Mouse (Mus musculus): Measurements from ENCODE around the gene Etfdh. TPM values are rescaled to one million over a fixed set of nuclear protein-coding genes. Genes with fewer than 3 reads are reported as not detected.
A peak's percentile ranks its signal among the peaks of the same experiment; 100 is the strongest.

Gene Etfdh
- 44.0 and 48.6 TPM in 2 replicates for total RNA-seq (2014; fragmentation: Nextera tagmentation)
- 90.8 and 92.1 TPM in 2 replicates for total RNA-seq (2017)

GRCm38 (mm10) chr3:79629416-79629730 lies at the start of gene Etfdh:
Gene Etfdh, minus strand, starts transcription at chr3:79629500.
- ATAC-seq (replicated peaks; ENCODE audit: low FRiP score, low TSS enrichment, poor library complexity, severe bottlenecking) = peak; percentile 61

DNA sequence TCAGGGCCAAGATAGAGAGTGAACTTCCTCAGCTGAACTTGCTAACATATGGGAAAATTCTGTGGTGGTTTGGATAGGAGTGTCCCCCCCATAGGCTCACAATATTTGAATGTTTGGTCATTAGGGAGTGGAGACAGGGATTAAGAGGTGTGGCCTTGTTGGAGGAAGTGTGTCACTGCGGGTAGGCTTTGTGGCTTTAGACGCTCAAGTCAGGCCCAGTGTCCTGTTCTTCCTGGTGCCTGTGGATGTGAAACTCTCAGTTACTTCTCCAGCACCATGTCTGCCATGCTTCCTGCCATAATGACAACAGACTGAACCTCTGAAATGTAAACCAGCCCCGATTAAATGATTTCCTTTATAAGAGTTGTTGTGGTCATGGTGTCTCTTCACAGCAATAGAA lies 47.1 kb upstream of the Etfdh start:
- ATAC-seq (replicated peaks; ENCODE audit: low FRiP score, low TSS enrichment, poor library complexity, severe bottlenecking) = no peak

- ATAC-seq (replicated peaks; ENCODE audit: low FRiP score, low TSS enrichment, poor library complexity, severe bottlenecking) = no peak
Measured at GRCm38 (mm10) chr3:79674641-79675040, 45.3 kb upstream of the Etfdh start.

GRCm38 (mm10) chr3:79673082-79673481 lies 43.8 kb upstream of the Etfdh start:
- ATAC-seq (replicated peaks; ENCODE audit: low FRiP score, low TSS enrichment, poor library complexity, severe bottlenecking) = peak; percentile 57; the same call in 1 of the 2 replicates

GRCm38 (mm10) chr3:79672188-79672587 lies 42.9 kb upstream of the Etfdh start:
- ATAC-seq (replicated peaks; ENCODE audit: low FRiP score, low TSS enrichment, poor library complexity, severe bottlenecking) = no peak

DNA sequence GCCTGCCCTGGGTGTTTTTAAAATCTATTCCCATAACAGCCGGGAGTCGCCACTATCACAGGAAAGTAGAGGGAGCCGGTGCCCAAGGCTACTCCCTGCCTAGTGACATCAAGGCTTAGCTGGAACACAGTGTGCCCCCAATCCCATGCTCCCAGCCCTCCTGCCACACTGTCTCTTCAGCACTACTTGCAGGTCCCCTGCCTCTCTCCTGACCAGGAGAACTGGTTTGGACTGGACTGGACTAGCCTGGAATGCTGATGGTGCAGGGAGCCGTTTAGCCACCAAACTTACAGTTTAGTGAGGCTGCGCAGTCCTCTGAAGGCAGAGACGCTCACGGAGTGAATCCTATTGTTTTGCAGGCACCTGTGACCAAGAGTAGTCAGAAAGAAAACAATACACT lies 41.3 kb upstream of the Etfdh start:
- ATAC-seq (replicated peaks; ENCODE audit: low FRiP score, low TSS enrichment, poor library complexity, severe bottlenecking) = no peak

DNA sequence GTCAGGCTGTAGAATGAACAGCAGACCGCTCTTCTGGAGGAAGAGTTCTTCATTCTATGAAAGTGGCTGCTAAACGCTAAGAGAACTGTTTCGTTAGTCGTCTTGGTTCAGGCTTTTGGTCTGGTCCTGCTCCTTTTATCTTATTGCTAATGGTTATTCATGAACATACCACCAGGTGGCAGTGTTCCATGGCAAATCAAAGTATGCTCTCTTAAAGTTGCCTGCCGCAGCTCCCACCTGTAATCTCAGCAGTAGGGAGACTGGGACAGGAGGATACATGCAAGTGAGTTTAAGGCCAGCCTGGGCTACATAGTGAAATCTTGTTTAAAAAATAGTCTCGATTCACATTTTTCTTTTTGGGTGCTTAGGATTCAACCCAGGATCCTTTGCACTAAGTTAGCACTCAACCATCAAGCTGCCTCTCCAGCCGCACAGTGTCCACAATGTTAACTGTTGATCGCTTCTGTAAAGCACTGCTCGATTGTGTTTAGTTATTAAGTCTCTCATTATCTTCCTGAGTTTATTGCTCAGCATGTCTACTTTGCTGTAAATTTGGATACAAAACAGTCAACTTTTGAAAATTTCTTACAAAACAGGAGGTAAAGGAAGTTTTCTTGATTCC lies 35.6 kb upstream of the Etfdh start:
- ATAC-seq (replicated peaks; ENCODE audit: low FRiP score, low TSS enrichment, poor library complexity, severe bottlenecking) = peak; percentile 70

DNA sequence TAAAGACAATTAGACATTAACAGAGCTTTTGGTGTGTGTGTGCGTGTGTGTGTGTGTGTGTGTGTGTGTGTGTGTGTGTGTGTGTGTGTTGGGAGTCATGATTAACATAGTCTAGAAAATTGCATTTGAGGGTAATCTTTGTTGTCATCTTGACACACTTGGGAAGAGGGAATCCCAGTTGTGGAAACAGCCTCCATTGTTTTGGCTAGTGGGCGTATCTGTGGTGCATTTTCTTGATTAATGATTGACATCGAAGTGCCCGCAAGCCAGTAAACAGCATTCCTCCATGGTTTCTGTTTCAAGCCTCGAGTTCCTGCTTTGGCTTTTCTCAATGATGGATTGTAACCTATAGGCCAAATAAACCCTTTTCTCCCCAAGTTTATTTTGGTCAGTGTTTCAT lies 27.4 kb upstream of the Etfdh start:
- ATAC-seq (replicated peaks; ENCODE audit: low FRiP score, low TSS enrichment, poor library complexity, severe bottlenecking) = no peak

DNA sequence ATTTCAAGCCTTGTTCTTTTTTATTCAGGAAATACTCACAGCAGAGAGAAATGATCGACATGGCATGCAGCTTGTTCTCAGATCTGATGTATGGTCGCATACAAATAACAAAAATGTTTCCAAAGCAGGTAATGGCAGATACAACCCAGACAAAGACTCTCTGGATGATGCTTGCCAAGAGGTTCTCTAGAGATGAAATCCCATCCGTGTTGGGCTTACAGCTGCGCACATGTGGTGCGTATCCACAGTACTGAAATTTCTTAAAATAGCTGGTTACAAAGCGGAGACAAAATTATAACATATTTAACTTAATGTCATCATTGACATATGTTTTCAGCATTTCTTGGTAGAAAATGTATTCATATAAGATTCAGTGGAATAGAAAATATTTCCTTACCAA lies 22.8 kb upstream of the Etfdh start:
- ATAC-seq (replicated peaks; ENCODE audit: low FRiP score, low TSS enrichment, poor library complexity, severe bottlenecking) = no peak

GRCm38 (mm10) chr3:79628561-79629415 lies 512 bp downstream of the Etfdh start, which contains the start of gene 4930579G24Rik:
Gene 4930579G24Rik, plus strand, starts transcription at chr3:79629079.
- peak; percentile 94 for ATAC-seq (replicated peaks; ENCODE audit: low FRiP score, low TSS enrichment, poor library complexity, severe bottlenecking)

DNA sequence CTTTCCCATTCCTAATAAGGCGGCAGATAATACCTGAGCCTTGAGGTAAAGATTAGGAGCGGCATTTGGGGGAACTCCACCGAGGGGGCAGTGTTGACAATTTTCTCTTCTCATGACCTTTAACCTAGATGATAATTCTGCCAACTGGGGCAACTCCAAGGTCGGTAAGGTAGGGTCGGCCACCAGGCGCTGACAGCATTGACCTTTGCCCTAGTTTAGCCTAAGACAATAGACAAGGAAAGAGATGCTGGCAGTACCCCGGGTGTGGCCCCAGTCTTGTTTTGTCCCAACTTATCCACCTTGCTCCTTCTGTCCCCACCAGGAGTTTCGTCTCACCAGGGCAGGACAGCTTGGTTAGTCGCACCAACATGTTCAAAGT lies 1.1 kb downstream of the Etfdh start:
- peak; percentile 28 for ATAC-seq (replicated peaks; ENCODE audit: low FRiP score, low TSS enrichment, poor library complexity, severe bottlenecking)

DNA sequence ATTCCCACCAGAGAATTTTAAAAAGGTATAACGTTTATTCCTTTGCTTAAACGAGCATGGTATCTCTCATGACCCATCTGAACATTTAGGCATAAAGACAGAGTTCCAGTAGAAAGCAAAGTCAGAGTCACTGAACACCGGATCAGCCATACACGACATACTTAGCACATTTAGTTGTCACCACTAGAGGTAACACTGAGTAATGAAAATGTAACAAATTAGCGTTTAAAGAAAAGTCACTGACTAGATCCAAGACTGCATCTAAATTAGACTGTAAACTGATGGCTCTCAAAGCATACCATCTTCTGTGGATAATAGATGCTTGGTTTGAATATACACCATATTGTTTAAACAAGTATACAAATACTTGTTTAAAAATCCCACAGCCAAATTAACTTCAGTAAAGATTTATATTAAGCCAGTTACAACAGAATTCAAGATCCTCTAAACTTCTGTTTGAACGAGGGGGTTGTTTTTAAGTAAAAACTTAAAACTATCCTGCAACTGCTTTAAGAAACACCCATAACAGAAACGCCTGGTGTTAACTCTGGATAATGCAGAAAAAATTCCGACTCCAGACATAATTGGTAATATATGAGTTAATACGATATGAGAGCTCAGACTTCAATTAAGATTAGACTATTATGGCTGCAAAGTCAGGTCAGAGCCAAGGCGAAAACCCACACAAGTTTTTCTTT lies 1.7 kb downstream of the Etfdh start:
- peak; percentile 27 for ATAC-seq (replicated peaks; ENCODE audit: low FRiP score, low TSS enrichment, poor library complexity, severe bottlenecking)

GRCm38 (mm10) chr3:79609886-79610285 lies 19.4 kb downstream of the Etfdh start:
- no peak for ATAC-seq (replicated peaks; ENCODE audit: low FRiP score, low TSS enrichment, poor library complexity, severe bottlenecking)

GRCm38 (mm10) chr3:79595468-79595867 lies 33.8 kb downstream of the Etfdh start:
- no peak for ATAC-seq (replicated peaks; ENCODE audit: low FRiP score, low TSS enrichment, poor library complexity, severe bottlenecking)

GRCm38 (mm10) chr3:79591793-79592471 lies 37.4 kb downstream of the Etfdh start:
- no peak for ATAC-seq (replicated peaks; ENCODE audit: low FRiP score, low TSS enrichment, poor library complexity, severe bottlenecking)

DNA sequence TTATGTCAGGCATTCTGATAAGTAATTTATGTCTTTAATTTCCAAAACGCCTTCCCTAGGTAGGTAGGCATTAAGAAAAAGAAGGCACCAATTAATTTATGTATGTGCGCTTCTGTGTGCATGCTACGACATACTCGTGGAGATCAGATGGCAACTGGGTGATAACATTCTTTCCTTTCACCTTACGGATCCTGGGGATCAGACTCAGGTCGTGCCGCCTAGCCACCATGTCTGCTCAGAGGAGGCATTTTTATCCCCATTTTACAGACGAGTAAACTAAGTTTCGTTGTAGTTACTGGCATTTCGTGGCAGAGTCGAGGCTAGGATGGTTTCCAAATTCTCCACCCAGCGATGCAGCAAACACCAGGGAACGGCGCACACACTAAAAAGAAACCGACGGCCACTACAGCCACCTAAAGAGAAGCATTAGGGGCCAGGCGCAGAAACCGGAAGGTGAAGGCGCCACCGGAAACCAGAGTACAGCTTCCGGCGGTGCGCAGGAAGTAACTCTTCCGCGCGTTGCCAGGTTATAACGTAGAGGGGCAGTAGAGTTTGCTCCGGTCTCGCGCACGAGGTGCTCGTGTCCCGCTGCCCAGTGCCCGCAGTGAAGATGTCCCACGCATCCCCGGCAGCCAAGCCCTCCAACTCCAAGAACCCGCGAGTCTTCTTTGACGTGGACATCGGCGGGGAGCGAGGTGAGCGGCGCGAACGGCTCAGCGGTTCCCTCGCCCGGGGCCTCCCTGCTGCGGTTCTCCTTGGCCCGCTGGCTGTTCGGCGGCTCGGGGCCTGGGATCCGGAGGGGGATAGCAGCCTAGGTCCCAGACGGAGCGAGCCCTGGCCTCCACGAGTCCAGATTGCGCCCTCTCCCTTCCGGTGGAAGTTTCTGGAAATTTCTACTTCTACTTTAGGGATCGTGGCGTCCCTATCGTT lies 38.2 kb downstream of the Etfdh start, which contains the start of gene Ppid:
Gene Ppid, plus strand, starts transcription at position 480 of the 930 bp plus-strand sequence.
- peak; percentile 90 for ATAC-seq (replicated peaks; ENCODE audit: low FRiP score, low TSS enrichment, poor library complexity, severe bottlenecking)

DNA sequence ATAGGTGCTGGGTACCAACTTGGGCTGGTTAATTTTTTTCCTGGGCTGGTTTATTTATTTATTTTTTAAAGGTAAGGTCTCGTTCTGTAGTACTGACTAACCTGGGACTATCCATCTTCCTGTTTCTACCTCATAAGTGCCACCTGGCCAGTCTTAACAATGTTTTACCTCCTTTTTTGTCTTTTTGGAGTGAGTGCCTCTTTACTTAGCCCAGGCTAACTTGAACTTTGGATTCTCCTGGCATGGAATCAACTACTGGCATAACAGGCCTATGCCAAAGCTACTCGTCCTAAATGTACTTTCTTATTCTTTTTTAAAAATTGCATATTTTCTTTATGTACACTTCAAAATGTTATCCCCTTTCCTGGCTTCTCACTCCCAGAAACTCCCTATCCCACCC lies 39.6 kb downstream of the Etfdh start:
- no peak for ATAC-seq (replicated peaks; ENCODE audit: low FRiP score, low TSS enrichment, poor library complexity, severe bottlenecking)

DNA sequence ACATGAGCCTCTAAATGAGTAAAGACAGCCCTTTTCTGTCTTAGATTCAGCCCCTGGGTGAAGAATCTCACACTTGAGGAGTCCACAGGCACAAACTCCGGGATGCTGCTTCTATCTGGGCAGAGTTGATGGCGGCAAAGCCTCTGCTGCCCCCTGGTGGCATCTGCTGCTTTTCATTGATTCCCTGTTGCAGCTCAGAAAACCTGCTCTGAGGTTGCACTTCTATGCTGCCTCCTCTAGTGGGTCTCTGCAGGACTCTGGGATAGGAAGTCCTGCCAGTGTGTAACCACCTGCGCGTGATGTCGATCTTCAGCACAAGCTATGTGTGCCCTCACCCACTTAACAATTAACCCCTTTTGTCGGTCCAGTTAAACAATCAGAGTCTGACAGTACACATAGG lies 42.5 kb downstream of the Etfdh start:
- peak; percentile 90 for ATAC-seq (replicated peaks; ENCODE audit: low FRiP score, low TSS enrichment, poor library complexity, severe bottlenecking)
